Mouse (Mus musculus) testis, adult 2 months (tissue): ENCODE results near the gene Srxn1.

Experiments used
- CTCF ChIP-seq: fragments of 200-500 bp; IDR thresholded peaks from 2 replicates; pipeline ENCODE4 v1.5.1; 2012; ENCODE audit warnings: low read depth, mild to moderate bottlenecking, inconsistent platforms, low read length, moderate library complexity; ENCODE audit not compliant: control insufficient read depth, insufficient read depth, insufficient replicate concordance
- POLR2A ChIP-seq: fragments of 200-500 bp; IDR thresholded peaks from 2 replicates; pipeline ENCODE4 v1.6.1; 2012; ENCODE audit warnings: low read depth, mild to moderate bottlenecking, inconsistent platforms, low read length, moderate library complexity; ENCODE audit not compliant: control insufficient read depth

DNA sequence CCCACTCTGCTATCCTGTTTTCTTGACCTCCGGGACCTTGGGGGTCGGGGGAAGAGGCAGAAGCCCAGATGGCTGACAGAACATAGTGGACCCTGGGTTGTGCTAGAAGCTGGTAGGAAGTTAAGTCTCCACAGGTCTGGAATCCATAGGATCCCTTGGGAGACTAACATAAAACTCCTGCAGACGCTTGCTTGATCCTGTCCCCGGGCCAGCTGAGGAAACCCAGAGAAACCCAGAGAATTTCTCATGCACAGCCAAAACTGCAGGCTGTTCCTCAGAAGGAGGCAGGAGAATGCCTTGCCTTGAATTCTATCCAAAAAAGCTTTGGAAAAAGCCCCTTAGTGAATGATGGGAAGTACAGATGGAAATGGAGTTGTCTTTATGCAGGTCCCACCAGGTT lies 21.9 kb upstream of the Srxn1 start:
- TF ChIP-seq POLR2A, result no peak
- TF ChIP-seq CTCF, result no peak
